Mouse (Mus musculus) lung, adult 2 months (tissue): ENCODE results near the gene Ippk.

Source experiments
- CTCF ChIP-seq: fragments of 200-500 bp; IDR thresholded peaks from 2 replicates; pipeline ENCODE4 v1.5.1; 2011; ENCODE audit warnings: mild to moderate bottlenecking, low read length, control low read depth; ENCODE audit not compliant: insufficient read depth
- POLR2A ChIP-seq: fragments of 200-500 bp; IDR thresholded peaks from 2 replicates; pipeline ENCODE4 v1.6.1; 2011; ENCODE audit warnings: low read depth, mild to moderate bottlenecking, control low read depth, low read length, borderline replicate concordance; ENCODE audit errors: extremely low read depth

DNA sequence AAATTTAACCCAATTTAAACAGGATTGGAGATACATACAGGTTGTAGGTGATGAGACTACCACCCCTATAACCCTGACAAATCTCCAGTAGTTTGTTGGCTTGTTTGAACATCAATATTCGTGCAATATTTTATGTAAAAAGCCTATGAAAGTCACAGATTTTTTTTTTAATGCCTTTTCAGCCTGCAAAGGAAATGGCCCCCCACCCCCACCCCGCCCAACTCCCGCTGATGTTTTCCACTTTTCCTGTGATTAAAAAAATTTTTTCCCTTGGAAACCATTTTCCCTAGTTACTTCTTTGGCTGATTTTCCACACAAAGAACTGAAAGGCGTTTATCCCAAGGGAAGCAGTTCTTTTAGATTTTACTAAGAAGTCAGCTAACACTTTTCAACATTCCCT is 83.5 kb downstream of the Ippk start, which contains the start of gene Ecm2:
- TF ChIP-seq CTCF (no peak), POLR2A (no peak)
